Mouse (Mus musculus) ES-Bruce4 (cell line): ENCODE data around the gene 4933407L21Rik.

Experiments used
- CTCF ChIP-seq: IDR thresholded peaks from one replicate; pipeline ENCODE4 v1.8.1; 2011; ENCODE audit warnings: low read depth, low read length
- POLR2A ChIP-seq: IDR thresholded peaks from one replicate; pipeline ENCODE4 v1.8.1; 2011; ENCODE audit warnings: low read length; ENCODE audit not compliant: insufficient read depth

DNA sequence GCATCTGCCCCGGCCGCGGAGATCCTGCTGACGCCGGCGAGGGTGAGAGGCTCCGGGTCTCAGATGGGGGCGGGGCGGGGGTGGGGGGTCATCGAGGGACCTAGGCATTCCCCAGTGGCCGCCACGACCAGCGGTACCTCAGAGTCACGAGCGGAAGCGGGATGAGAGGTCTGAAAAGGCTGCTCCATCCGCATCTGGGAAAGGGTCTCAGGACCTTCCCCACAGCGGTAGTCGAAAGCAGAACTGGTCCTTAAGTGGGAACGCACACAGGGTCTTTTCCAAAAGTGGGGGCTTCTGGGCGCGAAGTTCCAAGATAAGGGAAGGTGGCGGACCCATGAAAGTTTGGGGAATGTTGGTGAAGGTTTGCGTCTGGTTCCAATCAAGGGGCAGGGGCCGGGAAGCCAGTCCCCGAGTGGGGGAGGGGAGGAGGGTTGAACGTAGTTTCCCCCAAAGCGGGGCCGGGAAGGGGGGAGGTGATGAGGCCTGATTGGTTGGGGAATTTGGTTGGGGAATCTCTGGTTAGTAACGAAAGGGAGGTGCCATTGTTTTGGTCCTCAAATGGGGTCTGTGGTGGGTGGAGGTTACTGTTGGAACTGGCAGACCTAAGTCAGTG is 33.4 kb upstream of the 4933407L21Rik start:
- TF ChIP-seq CTCF (no peak), POLR2A (no peak)
